Comparison of ENCODE assay signal across 9 mouse cellular contexts in genomic region chr8:84794486-84794885, GRCm38 (mm10). TPM values are rescaled to one million over a fixed set of nuclear protein-coding genes. Genes with fewer than 3 reads are reported as not detected.
DNase-seq lines count a peak whose midpoint lies in the region; ATAC-seq lines count a peak whose summit lies in the region.
"Had no signal": no experiment of that assay in that cellular context is flagged by ENCODE, and none has a peak within 500 bp of the region (broad histone marks: within the 10 kb centered on the region; RNA-seq: fewer than 3 reads in every experiment).

No protein-coding gene starts in this region.

- peaks cover 39% of the 10 kb centered on the region for H3K4me1 ChIP-seq in heart, embryonic 12.5 days (replicated peaks)
- peaks cover 28% of the 10 kb centered on the region for H3K4me1 ChIP-seq in hindbrain, embryonic 16.5 days (ENCODE audit: control insufficient read depth, insufficient read depth, low read depth, low read length)

- no peak for DNase-seq in heart, adult 8-10 months (ENCODE audit: low spot score)
- peak; percentile 56 for DNase-seq in right cerebral cortex, postnatal 25 days
- no peak for DNase-seq in right cerebral cortex, adult 2 months (ENCODE audit: low spot score in 2 of 2)
- no peak for DNase-seq in urinary bladder, adult 18-20 months (ENCODE audit: low spot score in 2 of 2)
- DNase-seq in c-Kit-positive CD71-positive TER-119-positive erythroid progenitor cells, embryonic 14.5 days (ENCODE audit: low spot score), result no peak
- DNase-seq in ovary, postnatal 14 days (ENCODE audit: low spot score), result no peak
- DNase-seq: kidney, adult 18-20 months had no signal

- 56% methylated on average over 7 of the region's 7 CpGs for WGBS in heart, embryonic 12.5 days
- WGBS in hindbrain, embryonic 16.5 days, result 37% methylated on average over 7 of the region's 7 CpGs

- no peak overlapping the region for H3K4me2 ChIP-seq in heart, embryonic 12.5 days
- peak overlapping the region; percentile 30 for H3K4me2 ChIP-seq in hindbrain, embryonic 16.5 days (ENCODE audit: low read length)

- peaks cover 4% of the 10 kb centered on the region; the same call in 1 of the 2 replicates for H3K36me3 ChIP-seq in heart, embryonic 12.5 days
- no peaks in the 10 kb centered on the region for H3K36me3 ChIP-seq in hindbrain, embryonic 16.5 days (ENCODE audit: control insufficient read depth, insufficient read depth, low read length)

- H3K9me3 ChIP-seq in heart, embryonic 12.5 days (replicated peaks), result no peaks in the 10 kb centered on the region
- H3K9me3 ChIP-seq in hindbrain, embryonic 16.5 days (ENCODE audit: control insufficient read depth, low read length), result no peaks in the 10 kb centered on the region

- ATAC-seq in heart, embryonic 12.5 days (ENCODE audit: insufficient number of reproducible peaks, low FRiP score), result no peak
- ATAC-seq in hindbrain, embryonic 16.5 days, result peak; percentile 60

- 0 out of 2 replicates have a peak overlapping the region, but pooled peaks have one; percentile 15 for H3K27ac ChIP-seq in heart, embryonic 12.5 days (ENCODE audit: poor library complexity, severe bottlenecking)
- H3K27ac ChIP-seq in hindbrain, embryonic 16.5 days (ENCODE audit: low read depth, low read length), result peak overlapping the region; percentile 75

- H3K27me3 ChIP-seq in heart, embryonic 12.5 days (replicated peaks), result peaks cover 94% of the 10 kb centered on the region
- peaks cover 35% of the 10 kb centered on the region for H3K27me3 ChIP-seq in hindbrain, embryonic 16.5 days (replicated peaks; ENCODE audit: control insufficient read depth, insufficient read depth, low read length)

- no peak overlapping the region for H3K4me3 ChIP-seq in heart, embryonic 12.5 days
- no peak overlapping the region for H3K4me3 ChIP-seq in hindbrain, embryonic 16.5 days (ENCODE audit: low read length)

- H3K9ac ChIP-seq in heart, embryonic 12.5 days, result no peak overlapping the region
- peak overlapping the region; percentile 4; the same call in 1 of the 2 replicates for H3K9ac ChIP-seq in hindbrain, embryonic 16.5 days (ENCODE audit: low read depth, low read length)

RNA-seq across cellular contexts. Expression of gene Nfix, which starts 5.7 kb away (rescaled TPM):
- 9.2 and 10.9 TPM in 2 replicates for polyA plus RNA-seq in heart, embryonic 12.5 days (2016; fragmentation: Nextera tagmentation; extraction: Ambion mirVana)
- 100 to 1,000 TPM; 288 to 356 (median 295) TPM for total RNA-seq in heart, adult 8-10 months (2022)
- polyA plus RNA-seq in hindbrain, embryonic 16.5 days (2015; fragmentation: Nextera tagmentation; extraction: Ambion mirVana), result 94.3 and 109 TPM in 2 replicates

RNA-seq across cellular contexts. Expression of gene Dand5, which starts 28.1 kb away (rescaled TPM):
- 4.6 and 6.2 TPM in 2 replicates for polyA plus RNA-seq in heart, embryonic 12.5 days (2016; fragmentation: Nextera tagmentation; extraction: Ambion mirVana)
- 10 to 100 TPM; 10.3 to 13.2 (median 12.0) TPM for total RNA-seq in heart, adult 8-10 months (2022)
- 15.4 and 17.1 TPM in 2 replicates for polyA plus RNA-seq in hindbrain, embryonic 16.5 days (2015; fragmentation: Nextera tagmentation; extraction: Ambion mirVana)

RNA-seq across cellular contexts. Expression of gene Gadd45gip1, which starts 36.8 kb away (rescaled TPM):
- polyA plus RNA-seq in heart, embryonic 12.5 days (2016; fragmentation: Nextera tagmentation; extraction: Ambion mirVana), result 50.9 and 52.1 TPM in 2 replicates
- 10 to 100 TPM; 31.0 to 34.9 (median 33.1) TPM for total RNA-seq in heart, adult 8-10 months (2022)
- polyA plus RNA-seq in hindbrain, embryonic 16.5 days (2015; fragmentation: Nextera tagmentation; extraction: Ambion mirVana), result 40.6 and 40.7 TPM in 2 replicates

RNA-seq across cellular contexts. Expression of gene Rad23a, which starts 46.0 kb away (rescaled TPM):
- 129 and 131 TPM in 2 replicates for polyA plus RNA-seq in heart, embryonic 12.5 days (2016; fragmentation: Nextera tagmentation; extraction: Ambion mirVana)
- total RNA-seq in heart, adult 8-10 months (2022), result 10 to 100 TPM; 82.8 to 92.9 (median 89.3) TPM
- 78.2 and 95.4 TPM in 2 replicates for polyA plus RNA-seq in hindbrain, embryonic 16.5 days (2015; fragmentation: Nextera tagmentation; extraction: Ambion mirVana)

RNA-seq across cellular contexts. Expression of gene Calr, which starts 52.2 kb away (rescaled TPM):
- polyA plus RNA-seq in heart, embryonic 12.5 days (2016; fragmentation: Nextera tagmentation; extraction: Ambion mirVana), result 747 and 767 TPM in 2 replicates
- total RNA-seq in heart, adult 8-10 months (2022), result 100 to 1,000 TPM; 330 to 410 (median 343) TPM
- polyA plus RNA-seq in hindbrain, embryonic 16.5 days (2015; fragmentation: Nextera tagmentation; extraction: Ambion mirVana), result 743 and 792 TPM in 2 replicates
